Mouse (Mus musculus) macrophage (primary cell): Measurements from ENCODE around the gene Lgr6. TPM values are rescaled to one million over a fixed set of nuclear protein-coding genes. Genes with fewer than 3 reads are reported as not detected.
A peak's percentile ranks its signal among the peaks of the same experiment; 100 is the strongest.

Experiments
- H3K27ac ChIP-seq: fragments of 350-480 bp; formaldehyde crosslinking; 2 replicates; pipeline ENCODE4 v1.9.0; 2021
- H3K36me3 ChIP-seq: fragments of 350-480 bp; formaldehyde crosslinking; 2 replicates; pipeline ENCODE4 v1.9.0; 2021; ENCODE audit errors: inconsistent target
- H3K4me3 ChIP-seq: fragments of 350-480 bp; formaldehyde crosslinking; 2 replicates; pipeline ENCODE4 v1.9.0; 2021; ENCODE audit errors: inconsistent target
- H3K79me2 ChIP-seq: fragments of 350-480 bp; formaldehyde crosslinking; 2 replicates; pipeline ENCODE4 v1.9.0; 2021; ENCODE audit errors: inconsistent target
- WGBS: methylation state at CpG from one replicate; pipeline ENCODE4 v1.1.7; 2026; ENCODE audit warnings: inconsistent platforms; ENCODE audit not compliant: missing documents; 5-methylcytosine and 5-hydroxymethylcytosine counted together
- polyA plus RNA-seq: library from polyadenylated mRNA; stranded (reverse); fragments of 250-400 nt; gene quantifications from 3 replicates; pipeline ENCODE4 v1.2.4, GENCODE M21; 2018; ENCODE audit warnings: inconsistent platforms
- total RNA-seq, 78 experiments: library from RNA; depleted of rRNA; stranded (reverse); fragments of 250-400 nt; gene quantifications; 1 replicate in 9 of 78; 2 replicates in 24 of 78; 3 replicates in 43 of 78; 4 replicates in 2 of 78; pipeline ENCODE4 v1.2.4; 2018; ENCODE audit warnings: inconsistent platforms in 56 of 78

Gene Lgr6
- not detected for total RNA-seq (2018; cell fraction: chromatin; rRNA removed)
- total RNA-seq (2018; cell fraction: cytosol; rRNA removed), result not detected
- not detected for total RNA-seq (2018; cell fraction: nucleus; rRNA removed)
- not detected in 3 replicates for polyA plus RNA-seq

- 1% methylated on average over 37 of the region's 40 CpGs for WGBS
- no peaks in the 10 kb centered on the region for H3K79me2 ChIP-seq
- H3K4me3 ChIP-seq, result no peak within 1 kb of the TSS
These were observed at the start of gene Lgr6 for GRCm38 (mm10) chr1:135105124-135105523. TSS of gene Lgr6 (minus strand) at chr1:135105276.

GRCm38 (mm10) chr1:135154411-135154959, 49.4 kb upstream of the Lgr6 start:
- WGBS, result 18% methylated on average over 14 of the region's 14 CpGs
- H3K79me2 ChIP-seq, result peaks cover 53% of the 10 kb centered on the region
- peaks cover 39% of the 10 kb centered on the region for H3K36me3 ChIP-seq
- no peak overlapping the region for H3K27ac ChIP-seq
- H3K4me3 ChIP-seq, result no peak overlapping the region

More at GRCm38 (mm10) chr1:135105124-135105523, at the start of gene Lgr6:
- Histone ChIP-seq H3K36me3 (no peaks in the 10 kb centered on the region), H3K27ac (no peak within 1 kb of the TSS)

- Histone ChIP-seq H3K4me3 (no peak overlapping the region), H3K36me3 (peaks cover 39% of the 10 kb centered on the region), H3K27ac (no peak overlapping the region), H3K79me2 (peaks cover 58% of the 10 kb centered on the region)
- 63% methylated on average over 13 of the region's 13 CpGs for WGBS
These were observed 48.9 kb upstream of the Lgr6 start for GRCm38 (mm10) chr1:135154011-135154410.

GRCm38 (mm10) chr1:135148996-135149395, 43.9 kb upstream of the Lgr6 start:
- peaks cover 66% of the 10 kb centered on the region for H3K79me2 ChIP-seq
- 0 out of 2 replicates have a peak overlapping the region, but pooled peaks have one; percentile 87 for H3K27ac ChIP-seq
- 79% methylated on average over 5 of the region's 5 CpGs for WGBS
- peak overlapping the region; percentile 96 for H3K4me3 ChIP-seq
- H3K36me3 ChIP-seq, result peaks cover 28% of the 10 kb centered on the region; the same call in 1 of the 2 replicates

GRCm38 (mm10) chr1:135148476-135148875, 43.4 kb upstream of the Lgr6 start:
- Histone ChIP-seq H3K79me2 (peaks cover 61% of the 10 kb centered on the region), H3K36me3 (peaks cover 28% of the 10 kb centered on the region; the same call in 1 of the 2 replicates), H3K4me3 (peak overlapping the region; percentile 96), H3K27ac (peak overlapping the region; percentile 87)
- 81% methylated on average over 4 of the region's 4 CpGs for WGBS

GRCm38 (mm10) chr1:135147702-135148058, 42.6 kb upstream of the Lgr6 start:
- peak overlapping the region; percentile 96 for H3K4me3 ChIP-seq
- peaks cover 36% of the 10 kb centered on the region; the same call in 1 of the 2 replicates for H3K36me3 ChIP-seq
- peak overlapping the region; percentile 87 for H3K27ac ChIP-seq
- H3K79me2 ChIP-seq, result peaks cover 53% of the 10 kb centered on the region
- 2% methylated on average over 6 of the region's 7 CpGs for WGBS

- Histone ChIP-seq H3K79me2 (peaks cover 48% of the 10 kb centered on the region), H3K36me3 (peaks cover 35% of the 10 kb centered on the region; the same call in 1 of the 2 replicates), H3K27ac (peak overlapping the region; percentile 87), H3K4me3 (peak overlapping the region; percentile 96)
- 1% methylated on average over 69 of the region's 69 CpGs for WGBS
These were observed 42.0 kb upstream of the Lgr6 start for GRCm38 (mm10) chr1:135146946-135147701.

- H3K79me2 ChIP-seq, result peaks cover 40% of the 10 kb centered on the region
- H3K27ac ChIP-seq, result peak within 1 kb of the TSS; percentile 87
- WGBS, result 4% methylated on average over 77 of the region's 78 CpGs
- H3K4me3 ChIP-seq, result peak within 1 kb of the TSS; percentile 96
- peaks cover 33% of the 10 kb centered on the region; the same call in 1 of the 2 replicates for H3K36me3 ChIP-seq
These were observed 41.2 kb upstream of the Lgr6 start, which contains the start of gene Arl8a for GRCm38 (mm10) chr1:135146077-135146945. TSS of gene Arl8a (plus strand) at chr1:135146824.

GRCm38 (mm10) chr1:135143940-135144339, 38.9 kb upstream of the Lgr6 start:
- WGBS, result 96% methylated on average over 2 of the region's 2 CpGs
- Histone ChIP-seq H3K27ac (no peak overlapping the region), H3K36me3 (peaks cover 51% of the 10 kb centered on the region; the same call in 1 of the 2 replicates), H3K4me3 (no peak overlapping the region), H3K79me2 (peaks cover 16% of the 10 kb centered on the region)

GRCm38 (mm10) chr1:135142452-135142851, 37.4 kb upstream of the Lgr6 start:
- Histone ChIP-seq H3K4me3 (no peak overlapping the region), H3K27ac (no peak overlapping the region), H3K36me3 (peaks cover 61% of the 10 kb centered on the region), H3K79me2 (peaks cover 1% of the 10 kb centered on the region)
- 92% methylated on average over 2 of the region's 2 CpGs for WGBS

GRCm38 (mm10) chr1:135139906-135140305, 34.8 kb upstream of the Lgr6 start:
- peaks cover 2% of the 10 kb centered on the region; the same call in 1 of the 2 replicates for H3K79me2 ChIP-seq
- peaks cover 66% of the 10 kb centered on the region for H3K36me3 ChIP-seq
- no peak overlapping the region for H3K27ac ChIP-seq
- WGBS, result 86% methylated on average over 2 of the region's 2 CpGs
- no peak overlapping the region for H3K4me3 ChIP-seq

- 14% methylated on average over 1 of the region's 1 CpGs for WGBS
- peaks cover 27% of the 10 kb centered on the region for H3K79me2 ChIP-seq
- no peak overlapping the region for H3K4me3 ChIP-seq
- H3K27ac ChIP-seq, result no peak overlapping the region
- peaks cover 37% of the 10 kb centered on the region for H3K36me3 ChIP-seq
These were observed 31.4 kb upstream of the Lgr6 start for GRCm38 (mm10) chr1:135136500-135136899.

GRCm38 (mm10) chr1:135135111-135135787, 30.2 kb upstream of the Lgr6 start:
- peaks cover 27% of the 10 kb centered on the region for H3K79me2 ChIP-seq
- no peak overlapping the region for H3K27ac ChIP-seq
- H3K4me3 ChIP-seq, result no peak overlapping the region
- WGBS, result 44% methylated on average over 8 of the region's 8 CpGs
- H3K36me3 ChIP-seq, result peaks cover 28% of the 10 kb centered on the region
